Mouse (Mus musculus): Measurements from ENCODE around the gene Tnnt3. TPM values are rescaled to one million over a fixed set of nuclear protein-coding genes. Genes with fewer than 3 reads are reported as not detected.

Tnnt3 gene
- total and polyA plus RNA-seq, 2 experiments from 2014 or later, result 1.5 to 3.1 TPM

GRCm38 (mm10) chr7:142503206-142503605 lies 4.6 kb downstream of the Tnnt3 start:
- Histone ChIP-seq H3K27ac (ENCODE audit: low read depth, low read length) (no peak overlapping the region), H3K9ac (replicated peaks; ENCODE audit: low read length, poor library complexity, severe bottlenecking) (no peak overlapping the region), H3K4me3 (ENCODE audit: low read depth, low read length) (no peak overlapping the region), H3K4me1 (ENCODE audit: insufficient read depth, low read length) (peaks cover 4% of the 10 kb centered on the region; the same call in 1 of the 2 replicates), H3K36me3 (ENCODE audit: insufficient read depth, low read length) (no peaks in the 10 kb centered on the region), H3K27me3 (ENCODE audit: insufficient read depth, low read length) (no peaks in the 10 kb centered on the region), H3K4me2 (ENCODE audit: low read depth, low read length, poor library complexity, severe bottlenecking) (no peak overlapping the region), H3K9me3 (ENCODE audit: low read length) (no peaks in the 10 kb centered on the region)
- no peak for ATAC-seq (ENCODE audit: low FRiP score)
- TF ChIP-seq CTCF (IDR thresholded peaks at IDR 0.05), result no peak
- no peak for DNase-seq (ENCODE audit: low spot score)
- 88% methylated on average over 4 of the region's 4 CpGs for WGBS

GRCm38 (mm10) chr7:142505942-142506341 lies 7.3 kb downstream of the Tnnt3 start:
- no peak for DNase-seq (ENCODE audit: low spot score)
- 25% methylated on average over 2 of the region's 2 CpGs for WGBS

GRCm38 (mm10) chr7:142506501-142506900 lies 7.9 kb downstream of the Tnnt3 start:
- DNase-seq (ENCODE audit: low spot score) (peak; percentile 41), ATAC-seq (ENCODE audit: low FRiP score) (peak; percentile 44; the same call in 1 of the 2 replicates)
- H3K9ac ChIP-seq (replicated peaks; ENCODE audit: low read length, poor library complexity, severe bottlenecking), result no peak overlapping the region
- no peaks in the 10 kb centered on the region for H3K9me3 ChIP-seq (ENCODE audit: low read length)
- no peak overlapping the region for H3K4me2 ChIP-seq (ENCODE audit: low read depth, low read length, poor library complexity, severe bottlenecking)
- H3K27ac ChIP-seq (ENCODE audit: low read depth, low read length), result no peak overlapping the region
- peaks cover 4% of the 10 kb centered on the region; the same call in 1 of the 2 replicates for H3K4me1 ChIP-seq (ENCODE audit: insufficient read depth, low read length)
- no peak overlapping the region for H3K4me3 ChIP-seq (ENCODE audit: low read depth, low read length)
- 14% methylated on average over 4 of the region's 4 CpGs for WGBS
- H3K27me3 ChIP-seq (ENCODE audit: insufficient read depth, low read length), result no peaks in the 10 kb centered on the region
- H3K36me3 ChIP-seq (ENCODE audit: insufficient read depth, low read length), result no peaks in the 10 kb centered on the region
- TF ChIP-seq CTCF (IDR thresholded peaks at IDR 0.05), result no peak

More at GRCm38 (mm10) chr7:142505942-142506341, 7.3 kb downstream of the Tnnt3 start:
- Histone ChIP-seq H3K27ac (ENCODE audit: low read depth, low read length) (no peak overlapping the region), H3K9ac (replicated peaks; ENCODE audit: low read length, poor library complexity, severe bottlenecking) (no peak overlapping the region), H3K36me3 (ENCODE audit: insufficient read depth, low read length) (no peaks in the 10 kb centered on the region), H3K4me1 (ENCODE audit: insufficient read depth, low read length) (peaks cover 4% of the 10 kb centered on the region; the same call in 1 of the 2 replicates), H3K4me3 (ENCODE audit: low read depth, low read length) (no peak overlapping the region), H3K9me3 (ENCODE audit: low read length) (no peaks in the 10 kb centered on the region), H3K4me2 (ENCODE audit: low read depth, low read length, poor library complexity, severe bottlenecking) (no peak overlapping the region), H3K27me3 (ENCODE audit: insufficient read depth, low read length) (no peaks in the 10 kb centered on the region)
- no peak for TF ChIP-seq CTCF (IDR thresholded peaks at IDR 0.05)
- no peak for ATAC-seq (ENCODE audit: low FRiP score)

- H3K27ac ChIP-seq (ENCODE audit: low read depth, low read length), result no peak overlapping the region
- H3K4me2 ChIP-seq (ENCODE audit: low read depth, low read length, poor library complexity, severe bottlenecking), result no peak overlapping the region
- no peak overlapping the region for H3K9ac ChIP-seq (replicated peaks; ENCODE audit: low read length, poor library complexity, severe bottlenecking)
- no peak for TF ChIP-seq CTCF (IDR thresholded peaks at IDR 0.05)
- no peaks in the 10 kb centered on the region for H3K36me3 ChIP-seq (ENCODE audit: insufficient read depth, low read length)
- no peak for ATAC-seq (ENCODE audit: low FRiP score)
- H3K27me3 ChIP-seq (ENCODE audit: insufficient read depth, low read length), result no peaks in the 10 kb centered on the region
- H3K4me3 ChIP-seq (ENCODE audit: low read depth, low read length), result no peak overlapping the region
- DNase-seq (ENCODE audit: low spot score), result no peak
- 92% methylated on average over 9 of the region's 9 CpGs for WGBS
- H3K9me3 ChIP-seq (ENCODE audit: low read length), result no peaks in the 10 kb centered on the region
- peaks cover 4% of the 10 kb centered on the region; the same call in 1 of the 2 replicates for H3K4me1 ChIP-seq (ENCODE audit: insufficient read depth, low read length)
Observed at GRCm38 (mm10) chr7:142507453-142507852, 8.8 kb downstream of the Tnnt3 start.

- Histone ChIP-seq H3K27ac (ENCODE audit: low read depth, low read length) (peak overlapping the region; percentile 57; the same call in 1 of the 2 replicates), H3K4me3 (ENCODE audit: low read depth, low read length) (no peak overlapping the region), H3K4me2 (ENCODE audit: low read depth, low read length, poor library complexity, severe bottlenecking) (no peak overlapping the region), H3K4me1 (ENCODE audit: insufficient read depth, low read length) (peaks cover 4% of the 10 kb centered on the region; the same call in 1 of the 2 replicates), H3K27me3 (ENCODE audit: insufficient read depth, low read length) (no peaks in the 10 kb centered on the region), H3K9ac (replicated peaks; ENCODE audit: low read length, poor library complexity, severe bottlenecking) (no peak overlapping the region), H3K36me3 (ENCODE audit: insufficient read depth, low read length) (no peaks in the 10 kb centered on the region), H3K9me3 (ENCODE audit: low read length) (no peaks in the 10 kb centered on the region)
- no peak for ATAC-seq (ENCODE audit: low FRiP score)
- TF ChIP-seq CTCF (IDR thresholded peaks at IDR 0.05), result no peak
- peak; percentile 31 for DNase-seq (ENCODE audit: low spot score)
- 43% methylated on average over 14 of the region's 14 CpGs for WGBS
Observed at GRCm38 (mm10) chr7:142509518-142509917, 10.9 kb downstream of the Tnnt3 start.

GRCm38 (mm10) chr7:142510021-142510777 lies 11.6 kb downstream of the Tnnt3 start:
- ATAC-seq (ENCODE audit: low FRiP score) (no peak), DNase-seq (ENCODE audit: low spot score) (peak; percentile 62)
- Histone ChIP-seq H3K27me3 (ENCODE audit: insufficient read depth, low read length) (no peaks in the 10 kb centered on the region), H3K4me1 (ENCODE audit: insufficient read depth, low read length) (peaks cover 4% of the 10 kb centered on the region; the same call in 1 of the 2 replicates), H3K4me3 (ENCODE audit: low read depth, low read length) (no peak overlapping the region), H3K9me3 (ENCODE audit: low read length) (no peaks in the 10 kb centered on the region), H3K4me2 (ENCODE audit: low read depth, low read length, poor library complexity, severe bottlenecking) (no peak overlapping the region), H3K9ac (replicated peaks; ENCODE audit: low read length, poor library complexity, severe bottlenecking) (no peak overlapping the region), H3K27ac (ENCODE audit: low read depth, low read length) (peak overlapping the region; percentile 57; the same call in 1 of the 2 replicates), H3K36me3 (ENCODE audit: insufficient read depth, low read length) (no peaks in the 10 kb centered on the region)
- no peak for TF ChIP-seq CTCF (IDR thresholded peaks at IDR 0.05)
- 13% methylated on average over 12 of the region's 12 CpGs for WGBS

Data from midbrain, postnatal 0 days (tissue).